Mouse (Mus musculus) limb, embryonic 11.5 days (tissue): ENCODE measurements around the gene Gtf2ird1. TPM values are rescaled to one million over a fixed set of nuclear protein-coding genes. Genes with fewer than 3 reads are reported as not detected.
"Not testable (repeated sequence)": the region's sequence is repeated elsewhere in the genome, so short reads cannot be mapped to it uniquely, and the experiment has no call there.

Experiments
- ATAC-seq: fragments of 200-750 bp; cut with Nextera tagmentation; 2 replicates; pipeline ENCODE4 v1.8.0; 2017; ENCODE audit warnings: low read depth; ENCODE audit not compliant: insufficient number of reproducible peaks, low FRiP score, low TSS enrichment
- DNase-seq: peaks from one replicate; pipeline ENCODE4 v3.0.0-alpha.2; 2015; ENCODE audit warnings: low spot score
- H3K27ac ChIP-seq: fragments of 300-500 bp; sonication (generic); replicated peaks from 2 replicates; pipeline ENCODE4 v1.5.1; 2014; ENCODE audit warnings: low read depth, mild to moderate bottlenecking, low read length
- H3K27me3 ChIP-seq: fragments of 300-500 bp; sonication (generic); 2 replicates; pipeline ENCODE4 v1.6.1; 2014; ENCODE audit warnings: mild to moderate bottlenecking, low read length, mixed read lengths; ENCODE audit not compliant: control insufficient read depth, insufficient read depth
- H3K36me3 ChIP-seq: fragments of 300-500 bp; sonication (generic); 2 replicates; pipeline ENCODE4 v1.6.1; 2014; ENCODE audit warnings: mild to moderate bottlenecking, low read length, moderate library complexity, mixed read lengths; ENCODE audit not compliant: control insufficient read depth, insufficient read depth
- H3K4me1 ChIP-seq: fragments of 300-500 bp; sonication (generic); 2 replicates; pipeline ENCODE4 v1.6.1; 2014; ENCODE audit warnings: low read length, mixed read lengths; ENCODE audit not compliant: control insufficient read depth, insufficient read depth
- H3K4me2 ChIP-seq: fragments of 300-500 bp; sonication (generic); 2 replicates; pipeline ENCODE4 v1.6.1; 2014; ENCODE audit warnings: low read depth, mild to moderate bottlenecking, moderate library complexity; ENCODE audit not compliant: severe bottlenecking
- H3K4me3 ChIP-seq: fragments of 300-500 bp; sonication (generic); 2 replicates; pipeline ENCODE4 v1.5.1; 2014; ENCODE audit warnings: low read depth, low read length
- H3K9ac ChIP-seq: fragments of 300-500 bp; sonication (generic); 2 replicates; pipeline ENCODE4 v1.6.1; 2014; ENCODE audit warnings: mild to moderate bottlenecking, low read length
- H3K9me3 ChIP-seq: fragments of 300-500 bp; sonication (generic); 2 replicates; pipeline ENCODE4 v1.6.1; 2016; ENCODE audit warnings: low read length; ENCODE audit not compliant: control insufficient read depth
- WGBS: fragments of 180-500 bp; shearing (Covaris S2); extraction: QIAGEN DNeasy Blood & Tissue Kit; methylation state at CpG from one replicate; pipeline ENCODE4 v1.1.7; 2014; 5-methylcytosine and 5-hydroxymethylcytosine counted together
- polyA plus RNA-seq: library from polyadenylated mRNA; unstranded; fragments of >200 nt; fragmentation: Nextera tagmentation; extraction: Ambion mirVana; gene quantifications from 2 replicates; pipeline ENCODE4 v1.2.1, GENCODE M21; 2014

Gene Gtf2ird1
- polyA plus RNA-seq, 1 experiment from 2014 or later: 126 TPM

DNA sequence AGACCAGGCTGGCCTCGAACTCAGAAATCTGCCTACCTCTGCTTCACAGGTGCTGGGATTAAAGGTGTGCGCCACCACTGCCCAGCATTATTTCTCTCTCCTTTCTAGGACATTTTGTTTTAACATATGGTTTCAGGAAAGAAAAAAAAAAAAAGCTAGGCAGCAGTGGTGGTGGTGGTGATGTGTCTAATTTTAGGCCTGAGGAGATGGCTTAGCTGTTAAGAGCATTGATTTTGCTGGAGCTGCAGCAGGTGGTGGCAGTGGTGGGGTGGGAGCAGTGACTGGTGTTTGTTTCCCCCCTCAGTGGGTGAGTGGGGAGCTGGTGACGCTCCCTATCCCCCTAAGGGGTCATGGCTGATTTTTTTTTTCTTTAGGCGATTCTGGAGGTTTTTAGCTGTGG lies 103.4 kb downstream of the Gtf2ird1 start:
- no peak for DNase-seq
- ATAC-seq: no peak
- Histone ChIP-seq H3K27ac (no peak overlapping the region), H3K4me2 (no peak overlapping the region), H3K9ac (no peak overlapping the region), H3K36me3 (peaks cover 5% of the 10 kb centered on the region; the same call in 1 of the 2 replicates), H3K9me3 (no peaks in the 10 kb centered on the region), H3K4me3 (no peak overlapping the region), H3K4me1 (no peaks in the 10 kb centered on the region), H3K27me3 (no peaks in the 10 kb centered on the region)
- 68% methylated on average over 4 of the region's 4 CpGs for WGBS

DNA sequence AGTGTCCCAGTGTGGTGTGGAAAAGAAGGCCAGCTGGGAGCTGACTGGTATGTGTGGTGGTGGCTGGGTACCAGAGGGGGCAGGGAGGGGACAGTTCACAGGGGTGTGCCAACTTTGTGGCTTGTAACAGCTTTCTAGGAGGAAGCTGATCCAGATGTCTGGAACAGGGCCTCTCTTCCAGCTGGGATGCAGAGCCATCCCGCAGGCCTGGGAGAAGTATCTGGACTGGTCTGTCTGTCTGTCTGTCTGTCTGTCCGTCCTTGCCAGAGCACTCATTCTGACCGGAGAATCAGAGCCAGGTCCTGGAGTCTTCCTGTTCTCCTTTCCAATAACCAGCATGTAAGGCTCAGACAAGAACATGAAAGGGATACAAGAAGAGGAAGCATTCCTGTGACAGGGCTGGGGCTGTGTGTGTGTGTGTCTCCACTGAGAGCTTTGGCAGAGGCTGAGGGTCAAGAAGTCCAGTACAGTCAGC lies 104.0 kb downstream of the Gtf2ird1 start:
- Histone ChIP-seq H3K4me2 (no peak overlapping the region), H3K4me3 (no peak overlapping the region), H3K9me3 (no peaks in the 10 kb centered on the region), H3K36me3 (peaks cover 3% of the 10 kb centered on the region; the same call in 1 of the 2 replicates), H3K27me3 (no peaks in the 10 kb centered on the region), H3K9ac (no peak overlapping the region), H3K27ac (no peak overlapping the region), H3K4me1 (no peaks in the 10 kb centered on the region)
- 85% methylated on average over 3 of the region's 3 CpGs for WGBS
- no peak for ATAC-seq
- DNase-seq: no peak

DNA sequence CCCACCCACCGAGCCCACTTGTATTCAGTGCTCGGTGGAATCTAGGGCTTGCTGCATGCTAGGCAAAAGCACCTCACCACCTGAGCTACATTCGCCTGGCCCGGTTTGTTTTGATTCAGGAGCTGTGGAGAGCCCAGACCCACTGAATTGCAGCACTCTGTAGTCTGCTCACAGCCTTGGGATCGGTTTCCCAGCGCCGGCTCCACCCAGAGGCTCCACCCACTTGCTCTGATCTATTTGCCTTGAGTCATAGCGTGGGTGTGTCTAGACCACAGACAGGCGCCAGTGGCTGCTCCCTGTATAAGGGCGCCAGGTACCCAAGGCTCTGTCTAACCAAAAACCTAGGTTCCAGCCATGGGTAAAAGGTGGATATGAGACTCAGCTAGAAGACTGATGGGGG lies 105.9 kb downstream of the Gtf2ird1 start:
- 17% methylated on average over 10 of the region's 10 CpGs for WGBS
- DNase-seq: peak; percentile 71
- Histone ChIP-seq H3K36me3 (no peaks in the 10 kb centered on the region), H3K27ac (no peak overlapping the region), H3K9ac (no peak overlapping the region), H3K27me3 (no peaks in the 10 kb centered on the region), H3K4me3 (no peak overlapping the region), H3K4me1 (no peaks in the 10 kb centered on the region), H3K9me3 (no peaks in the 10 kb centered on the region), H3K4me2 (no peak overlapping the region)
- ATAC-seq: peak; percentile 85

DNA sequence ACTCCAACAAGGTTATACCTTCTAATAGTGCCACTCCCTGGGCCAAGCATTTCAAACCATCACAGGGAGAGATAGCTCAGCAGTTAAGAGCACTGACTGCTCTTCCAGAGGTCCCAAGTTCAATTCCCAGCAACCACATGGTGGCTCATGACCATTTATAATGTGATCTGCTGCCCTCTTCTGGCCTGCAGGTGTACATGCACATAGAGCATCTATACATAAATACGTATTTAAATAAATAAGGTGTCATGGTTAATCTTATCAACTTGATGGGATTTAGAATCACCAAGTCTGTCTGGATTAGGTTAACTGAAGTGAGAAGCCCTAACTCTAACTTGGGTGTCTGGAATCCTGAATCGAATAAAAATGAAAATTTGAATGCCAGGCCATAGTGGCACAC lies 109.5 kb downstream of the Gtf2ird1 start:
- Histone ChIP-seq H3K36me3 (no peaks in the 10 kb centered on the region), H3K4me3 (no peak overlapping the region), H3K4me1 (no peaks in the 10 kb centered on the region), H3K27ac (no peak overlapping the region), H3K27me3 (no peaks in the 10 kb centered on the region), H3K9ac (no peak overlapping the region), H3K9me3 (no peaks in the 10 kb centered on the region), H3K4me2 (no peak overlapping the region)
- ATAC-seq (no peak), DNase-seq (no peak)
- 80% methylated on average over 2 of the region's 2 CpGs for WGBS

DNA sequence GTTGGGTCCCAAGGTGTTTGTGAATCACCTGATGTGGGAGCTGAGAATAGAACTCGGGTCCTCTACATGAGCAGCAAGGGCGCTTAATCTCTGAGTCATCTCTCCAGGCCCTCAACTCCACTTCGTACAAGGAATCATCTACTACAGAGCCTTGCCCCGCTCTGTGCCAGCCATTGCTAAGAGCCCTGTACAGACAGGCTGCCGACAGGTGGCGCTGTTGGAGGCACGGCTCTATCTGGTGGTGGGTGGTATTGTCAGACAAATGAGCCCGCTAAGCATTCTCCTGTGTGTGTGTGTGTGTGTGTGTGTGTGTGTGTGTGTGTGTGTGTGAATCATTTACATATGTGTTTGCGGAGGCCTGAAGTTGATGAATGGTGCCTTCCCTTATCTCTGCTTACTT lies 111.1 kb downstream of the Gtf2ird1 start:
- ATAC-seq (no peak), DNase-seq (no peak)
- Histone ChIP-seq H3K9me3 (no peaks in the 10 kb centered on the region), H3K36me3 (no peaks in the 10 kb centered on the region), H3K9ac (no peak overlapping the region), H3K4me3 (no peak overlapping the region), H3K4me2 (no peak overlapping the region), H3K27me3 (no peaks in the 10 kb centered on the region), H3K27ac (no peak overlapping the region), H3K4me1 (no peaks in the 10 kb centered on the region)
- WGBS: 88% methylated on average over 9 of the region's 9 CpGs

DNA sequence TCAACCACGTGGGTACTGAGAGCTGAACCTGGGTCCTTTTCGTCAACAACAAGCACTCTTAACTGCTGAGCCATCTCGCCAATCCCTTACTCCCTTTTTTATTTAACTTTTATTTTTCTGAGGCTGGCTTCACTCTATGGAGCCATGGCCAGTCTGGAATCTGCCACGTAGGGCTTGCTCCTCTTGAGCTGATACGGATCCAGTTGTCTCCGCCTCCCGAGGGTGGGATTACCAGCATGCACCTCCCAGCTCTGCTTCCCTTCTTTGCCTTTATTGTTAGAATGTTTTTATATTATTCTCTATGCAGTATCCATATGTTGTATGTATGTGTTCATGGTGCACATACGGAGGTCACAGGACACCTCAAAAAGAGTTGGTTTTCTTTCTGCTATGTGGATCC lies 112.4 kb downstream of the Gtf2ird1 start:
- no peak overlapping the region for H3K4me3 ChIP-seq
- H3K27ac ChIP-seq: no peak overlapping the region
- H3K4me1 ChIP-seq: no peaks in the 10 kb centered on the region
- H3K9ac ChIP-seq: no peak overlapping the region
- H3K4me2 ChIP-seq: no peak overlapping the region
- H3K9me3 ChIP-seq: no peaks in the 10 kb centered on the region
- H3K27me3 ChIP-seq: no peaks in the 10 kb centered on the region
- no peak for DNase-seq
- no peaks in the 10 kb centered on the region for H3K36me3 ChIP-seq
- ATAC-seq: no peak
- WGBS: 80% methylated on average over 8 of the region's 8 CpGs

DNA sequence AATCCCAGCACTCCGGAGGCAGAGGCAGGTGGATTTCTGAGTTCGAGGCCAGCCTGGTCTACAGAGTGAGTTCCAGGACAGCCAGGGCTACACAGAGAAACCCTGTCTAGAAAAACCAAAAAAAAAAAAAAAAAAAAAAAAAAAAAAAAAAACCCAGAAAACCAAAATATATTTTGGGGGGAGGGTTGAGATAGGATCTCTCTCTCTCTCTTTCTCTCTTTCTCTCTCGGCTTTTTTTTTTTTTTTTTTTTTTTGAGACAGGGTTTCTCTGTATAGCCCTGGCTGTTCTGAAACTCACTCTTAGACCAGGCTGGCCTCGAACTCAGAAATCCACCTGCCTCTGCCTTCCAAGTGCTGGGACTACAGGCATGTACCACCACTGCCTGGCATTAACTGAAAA lies 113.0 kb downstream of the Gtf2ird1 start:
- H3K27me3 ChIP-seq, H3K36me3 ChIP-seq, H3K27ac ChIP-seq, H3K4me3 ChIP-seq, H3K9me3 ChIP-seq, H3K9ac ChIP-seq, ATAC-seq, DNase-seq, H3K4me1 ChIP-seq, H3K4me2 ChIP-seq: not testable (repeated sequence)
- 93% methylated on average over 3 of the region's 4 CpGs for WGBS

DNA sequence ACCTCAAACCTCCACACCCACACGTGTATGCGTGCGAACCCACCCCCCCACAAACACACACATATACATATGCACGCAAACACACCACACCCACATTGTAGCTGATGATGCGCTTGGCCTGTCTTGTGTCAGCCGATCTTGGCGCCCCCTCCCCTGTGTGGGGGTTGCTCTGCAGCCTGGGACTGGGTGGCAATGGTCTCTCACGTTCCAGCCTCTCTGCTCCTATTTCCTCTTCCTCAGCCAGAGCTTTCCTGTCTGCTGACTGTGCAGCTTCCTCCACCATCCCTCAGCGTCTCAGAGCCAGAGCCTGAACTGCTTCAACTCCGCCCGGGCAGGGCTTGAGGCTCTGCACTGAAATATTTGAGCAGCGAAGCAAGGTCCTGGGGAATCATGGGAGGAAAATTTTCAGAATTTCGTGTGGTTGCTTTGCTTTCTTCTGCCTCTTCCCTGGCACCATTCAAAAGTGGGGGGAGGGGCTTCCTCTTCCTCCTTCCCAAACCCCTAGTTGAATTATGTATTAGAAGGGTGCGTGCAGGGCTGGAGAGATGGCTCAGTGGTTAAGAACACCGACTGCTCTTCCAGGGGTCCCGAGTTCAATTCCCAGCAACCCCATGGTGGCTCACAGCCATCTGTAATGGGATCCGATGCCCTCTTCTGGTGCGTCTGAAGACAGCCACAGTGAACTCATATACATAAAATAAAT lies 113.9 kb downstream of the Gtf2ird1 start:
- no peak overlapping the region for H3K4me3 ChIP-seq
- no peak overlapping the region for H3K9ac ChIP-seq
- ATAC-seq (no peak), DNase-seq (no peak)
- H3K4me2 ChIP-seq: no peak overlapping the region
- H3K27me3 ChIP-seq: no peaks in the 10 kb centered on the region
- no peaks in the 10 kb centered on the region for H3K36me3 ChIP-seq
- no peaks in the 10 kb centered on the region for H3K9me3 ChIP-seq
- no peak overlapping the region for H3K27ac ChIP-seq
- no peaks in the 10 kb centered on the region for H3K4me1 ChIP-seq
- WGBS: 83% methylated on average over 18 of the region's 18 CpGs

DNA sequence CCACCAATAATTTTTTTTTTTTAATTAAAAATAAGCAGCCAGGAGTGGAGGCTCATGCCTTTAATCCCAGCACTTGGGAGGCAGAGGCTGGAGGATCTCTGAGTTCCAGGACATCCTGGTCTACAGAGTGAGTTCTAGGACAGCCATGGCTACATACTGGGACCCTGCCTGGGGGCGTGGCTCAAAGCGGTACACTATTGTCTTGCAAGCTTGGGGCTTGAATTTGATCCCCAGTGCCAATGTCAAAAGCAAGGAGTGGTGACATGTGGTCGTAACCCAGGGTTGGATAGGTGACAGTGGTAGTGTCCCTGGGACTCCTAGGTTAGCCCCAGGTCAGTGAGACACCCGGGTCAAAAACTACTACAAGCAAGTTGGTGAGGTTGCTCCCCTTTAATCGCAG lies 114.8 kb downstream of the Gtf2ird1 start:
- Histone ChIP-seq H3K9me3 (no peaks in the 10 kb centered on the region), H3K27me3 (no peaks in the 10 kb centered on the region), H3K4me2 (no peak overlapping the region), H3K4me3 (no peak overlapping the region), H3K36me3 (no peaks in the 10 kb centered on the region), H3K4me1 (no peaks in the 10 kb centered on the region), H3K9ac (no peak overlapping the region), H3K27ac (no peak overlapping the region)
- DNase-seq (no peak), ATAC-seq (no peak)
- WGBS: 94% methylated on average over 5 of the region's 5 CpGs
